Mouse (Mus musculus) erythroid progenitor cell, adult 5-6 weeks (primary cell): Measurements from ENCODE around the gene Nek7. TPM values are rescaled to one million over a fixed set of nuclear protein-coding genes. Genes with fewer than 3 reads are reported as not detected.

Experiments
- ATAC-seq: replicated peaks from 2 replicates; pipeline ENCODE4 v1.8.0; 2016; ENCODE audit warnings: moderate number of reproducible peaks, mild to moderate bottlenecking, moderate TSS enrichment, inconsistent platforms; ENCODE audit not compliant: poor library complexity, low FRiP score, severe bottlenecking
- total RNA-seq, 2 experiments: library from RNA; stranded (forward) in 1 of 2; stranded (reverse) in 1 of 2; fragments of 150-400 nt in 1 of 2; fragments of 186-747, 209-891 nt in 1 of 2; gene quantifications; 2 replicates each; pipeline versions ENCODE4 v1.2.3 to v1.2.4; 2015 to 2017; ENCODE audit warnings: low replicate concordance in 2 of 2

The Nek7 gene
- total RNA-seq (2015; ENCODE audit: low replicate concordance) (16.2 and 23.5 TPM in 2 replicates), total RNA-seq (2017; ENCODE audit: low replicate concordance) (15.2 and 16.0 TPM in 2 replicates)

DNA sequence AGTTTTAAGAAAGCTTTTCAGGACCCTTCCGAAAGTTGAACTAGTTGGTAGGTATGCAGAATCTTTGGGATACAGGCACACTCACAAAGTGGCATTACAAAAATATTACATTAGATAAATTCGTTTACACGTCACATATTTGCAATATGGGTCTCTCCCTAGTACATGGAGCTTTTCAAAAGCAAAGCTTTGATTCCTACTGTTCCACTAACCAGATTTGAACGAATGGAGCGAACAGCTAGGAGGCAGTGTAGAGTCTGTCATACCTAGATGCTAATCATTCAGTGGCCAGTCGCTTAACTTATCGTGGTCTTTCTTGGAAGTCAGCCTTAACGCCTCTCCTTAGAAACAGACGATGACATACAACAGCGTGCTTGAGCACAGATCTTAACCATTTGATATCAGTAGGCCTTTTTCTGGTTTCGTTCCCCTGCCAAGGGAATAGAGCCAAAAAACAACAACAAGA, at the start of gene Nek7:
Gene Nek7, minus strand, starts transcription at position 146 of the 466 bp plus-strand sequence.
- ATAC-seq, result no peak

DNA sequence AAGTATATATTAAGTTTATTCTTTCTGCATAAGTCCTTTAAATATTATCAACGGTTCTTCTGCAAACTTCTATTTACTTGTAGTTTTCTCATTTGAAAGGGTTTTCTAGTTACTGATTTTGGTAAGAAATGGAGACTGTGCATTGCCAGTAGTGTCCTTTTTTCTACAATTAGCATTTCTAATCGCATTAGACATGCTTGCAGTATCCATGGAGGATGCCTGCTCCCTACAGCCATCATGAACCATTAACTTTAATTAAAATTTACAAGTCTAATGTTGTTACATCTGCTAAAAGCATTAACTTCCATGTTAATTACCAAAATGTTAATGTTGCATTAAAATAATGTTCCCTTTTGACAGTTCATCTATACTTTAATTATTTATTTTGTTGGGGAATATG, 42.4 kb upstream of the Nek7 start:
- no peak for ATAC-seq

DNA sequence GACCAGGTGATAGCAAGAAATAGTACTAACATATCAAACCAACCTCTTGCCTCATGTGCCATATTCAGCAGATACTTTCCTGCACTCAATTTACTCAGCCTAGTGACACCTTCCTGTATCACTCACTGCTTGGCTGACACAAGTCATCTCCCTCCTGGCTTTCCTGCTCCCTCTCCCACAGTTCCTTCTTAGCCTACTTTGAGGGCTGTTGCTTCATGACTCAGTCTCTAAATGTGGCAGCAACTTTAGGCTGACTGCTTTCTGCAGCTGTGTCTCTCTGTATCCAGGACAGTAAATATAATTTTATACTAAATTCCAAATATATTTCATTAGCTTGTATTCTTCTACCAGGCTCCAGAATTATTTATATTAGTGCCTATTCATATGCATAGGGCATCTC, 34.3 kb upstream of the Nek7 start:
- no peak for ATAC-seq

DNA sequence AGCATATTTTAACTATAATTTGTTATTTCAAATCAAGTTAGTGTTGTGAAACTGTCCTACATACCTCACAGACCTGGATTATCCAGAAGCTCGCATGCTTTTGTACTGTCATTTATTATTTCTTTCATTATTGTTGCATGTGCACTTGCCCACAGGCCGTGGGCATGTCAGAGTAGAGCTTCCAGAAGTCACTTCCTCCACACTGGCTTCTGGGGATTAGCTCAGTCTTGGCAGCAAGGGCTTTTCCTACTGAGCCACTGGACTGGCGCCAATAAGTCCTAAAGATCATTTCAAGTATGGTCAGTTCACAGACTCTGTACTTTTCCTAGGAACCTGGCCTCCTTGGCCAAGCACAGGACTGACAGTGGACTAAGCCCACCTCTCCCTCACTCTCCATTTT, 25.1 kb upstream of the Nek7 start:
- no peak for ATAC-seq

DNA sequence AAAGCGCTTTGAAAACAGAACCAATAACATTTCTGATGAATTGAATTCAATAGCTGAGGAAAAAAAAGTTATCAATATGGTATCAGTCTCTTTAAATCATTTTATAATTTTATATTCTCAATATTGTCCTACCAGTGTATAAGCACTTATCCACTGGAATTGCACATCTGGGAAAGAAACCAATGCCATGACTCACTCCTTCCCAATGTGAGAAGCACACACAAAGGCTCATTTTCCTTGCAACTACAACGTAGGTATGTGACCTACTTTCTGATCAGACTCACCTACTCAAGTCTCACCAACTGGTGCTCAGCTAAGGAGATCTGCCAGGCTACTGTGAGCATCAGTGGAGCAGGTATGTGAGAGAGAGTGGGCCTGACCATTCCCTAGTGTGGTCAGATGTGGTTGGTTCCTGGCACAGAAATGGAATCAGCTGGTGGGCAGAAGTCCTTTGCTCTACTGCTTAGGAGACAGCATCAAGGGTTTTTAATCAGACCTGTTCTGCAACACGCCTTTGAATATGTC, 23.4 kb upstream of the Nek7 start:
- no peak for ATAC-seq

DNA sequence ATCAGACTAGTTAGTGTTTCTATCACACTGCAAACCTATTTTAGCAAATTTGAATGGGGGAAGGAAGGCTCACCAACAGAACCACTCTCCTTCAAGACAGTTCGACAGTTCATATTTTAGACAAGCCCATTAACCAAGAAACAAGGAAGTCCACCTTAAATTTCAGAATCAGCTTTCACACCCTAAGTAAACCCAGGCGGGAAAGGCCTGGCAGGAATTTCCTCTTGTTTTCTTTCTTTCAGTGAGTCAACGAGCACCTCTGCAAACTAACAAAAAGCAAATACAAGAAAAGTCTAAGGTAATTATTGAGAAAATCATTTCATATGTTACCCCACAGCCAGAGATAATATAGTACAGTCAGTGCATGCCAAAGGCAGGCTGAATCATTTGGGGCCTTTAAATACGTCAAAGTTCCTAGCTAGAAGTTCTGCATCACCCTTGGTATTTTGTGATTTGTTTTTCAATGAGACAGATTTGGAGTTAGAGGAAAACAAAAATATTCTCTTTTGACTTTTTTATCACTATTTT, 21.1 kb upstream of the Nek7 start:
- ATAC-seq, result no peak

DNA sequence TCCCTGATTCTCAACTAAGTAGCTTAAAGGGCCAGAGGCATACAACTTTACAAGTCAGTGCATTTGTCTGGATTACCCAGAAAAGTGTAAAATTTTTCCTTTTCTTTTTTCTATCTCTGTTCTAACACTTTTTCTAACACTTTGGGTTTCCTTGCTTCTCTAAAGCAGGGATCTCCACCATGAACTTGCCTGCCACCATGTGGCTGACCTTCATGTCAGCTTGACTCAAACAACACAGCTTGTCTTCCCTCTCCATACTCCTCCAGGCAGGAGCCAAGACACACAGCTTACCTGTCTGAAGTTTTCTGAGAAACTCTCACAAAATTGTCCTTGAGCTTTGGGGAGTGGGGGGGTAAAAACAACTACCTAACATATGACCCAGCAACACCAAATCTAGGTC, 17.9 kb upstream of the Nek7 start:
- ATAC-seq, result no peak

DNA sequence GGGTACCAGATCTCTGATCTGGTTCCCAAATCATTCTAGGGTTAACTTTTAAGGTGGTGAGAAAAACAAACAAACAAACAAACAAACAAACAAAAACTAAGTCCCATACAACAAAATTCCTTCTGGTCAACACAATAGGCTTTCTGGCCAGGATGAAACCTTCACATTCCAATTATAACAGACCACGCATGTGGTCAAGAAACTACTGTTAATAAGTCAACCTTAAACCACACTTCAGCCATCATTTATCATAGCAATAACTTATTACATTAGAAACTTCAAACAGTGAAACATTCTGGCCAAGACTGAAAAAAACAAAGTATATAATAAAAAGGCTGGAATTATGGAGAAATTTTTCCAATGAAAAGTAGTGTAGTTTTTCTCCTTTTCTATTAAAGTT, 14.6 kb upstream of the Nek7 start:
- ATAC-seq, result no peak

DNA sequence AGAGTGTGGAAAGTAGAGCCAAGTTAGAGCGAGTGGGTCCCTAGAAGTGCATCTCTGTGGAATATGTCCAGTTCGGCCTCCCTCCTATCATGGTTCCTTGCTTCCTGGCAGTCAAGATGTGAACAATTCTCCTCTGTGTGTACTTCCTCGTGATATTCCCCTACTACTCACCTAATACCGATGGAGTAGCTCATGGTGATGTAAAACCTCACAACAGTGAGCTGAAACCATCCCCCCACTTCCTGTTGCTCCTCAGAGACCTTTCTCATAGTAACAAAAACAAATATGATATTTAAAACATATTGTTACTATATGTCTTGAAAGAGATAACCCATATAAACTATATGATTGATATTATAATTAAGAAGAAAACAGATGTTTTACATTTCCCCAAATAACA, 9.0 kb upstream of the Nek7 start:
- no peak for ATAC-seq

DNA sequence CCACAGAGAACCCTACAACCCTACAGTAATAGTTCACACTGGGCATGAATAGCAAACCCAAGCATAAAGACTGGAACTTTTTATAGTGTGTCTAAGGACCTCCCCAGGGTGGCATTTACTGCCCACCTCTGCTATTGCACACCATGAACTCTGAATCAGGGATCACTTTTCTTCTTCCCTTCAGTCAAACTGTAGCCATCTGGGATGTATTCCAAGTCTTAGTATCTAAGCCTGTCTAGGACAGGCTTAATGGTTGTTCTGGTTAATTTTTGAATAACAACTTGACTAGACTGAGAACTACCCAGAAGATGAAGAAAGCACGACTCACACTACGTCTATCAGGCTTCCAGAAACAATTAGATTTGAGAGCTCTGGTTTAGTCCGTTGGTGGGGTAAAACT, 8.5 kb upstream of the Nek7 start:
- no peak for ATAC-seq

DNA sequence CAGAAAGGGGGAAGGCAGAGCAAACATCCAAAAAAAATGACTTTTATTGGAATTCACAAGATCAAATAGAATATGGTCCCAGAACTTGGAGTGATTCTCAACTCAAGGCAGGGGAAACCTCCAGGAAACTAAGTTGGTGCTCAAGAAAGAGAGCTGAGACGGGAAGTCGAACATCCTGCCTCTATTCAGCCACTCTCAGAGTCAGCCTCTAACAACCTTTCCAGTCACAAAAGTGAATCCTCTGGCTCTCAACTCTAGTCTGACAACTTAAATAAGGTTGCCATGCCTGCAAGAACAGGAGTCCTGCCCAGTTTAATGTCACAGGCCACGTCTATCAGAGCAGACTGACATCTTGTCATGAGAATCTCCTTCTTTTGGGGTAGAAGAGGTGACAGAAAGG, 7.9 kb upstream of the Nek7 start:
- ATAC-seq, result no peak

DNA sequence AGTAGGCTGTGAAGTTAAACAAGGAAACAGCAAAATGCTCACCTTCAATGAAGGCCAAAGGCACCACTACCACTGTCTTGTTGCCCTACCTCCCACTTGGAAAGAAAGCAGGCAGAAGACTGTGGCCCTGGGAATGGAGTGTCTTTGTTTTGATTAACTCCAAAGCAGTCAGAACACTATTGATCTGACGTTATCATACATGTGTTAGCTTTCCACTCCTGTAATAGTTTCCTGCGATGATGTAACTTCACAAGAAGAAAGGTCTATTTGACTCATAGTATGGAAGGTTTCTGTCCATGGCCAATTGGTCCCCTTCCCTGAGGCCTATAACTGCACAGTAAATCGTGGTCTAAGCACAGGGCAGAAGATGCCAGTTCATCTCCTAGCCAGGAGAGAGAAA, 6.3 kb upstream of the Nek7 start:
- no peak for ATAC-seq

DNA sequence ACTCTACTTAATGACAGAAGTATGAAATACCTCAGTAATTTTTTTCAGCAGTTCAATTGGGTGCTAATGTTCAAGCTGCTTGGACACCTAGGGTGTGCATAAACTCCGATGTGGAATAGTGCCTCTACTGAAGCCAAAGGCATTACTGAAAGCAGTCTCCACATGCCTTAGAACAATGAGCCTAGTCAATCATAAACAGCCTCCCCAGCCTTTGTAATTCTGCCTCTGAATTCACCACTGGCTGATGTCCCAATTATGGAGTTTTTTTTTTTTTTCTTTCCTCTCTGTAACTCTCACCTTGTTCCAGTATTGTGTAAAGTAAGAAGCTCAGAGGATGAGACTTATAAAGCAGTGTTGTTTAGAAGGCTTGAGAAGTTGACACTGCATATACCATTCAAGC, 3.9 kb upstream of the Nek7 start:
- no peak for ATAC-seq

DNA sequence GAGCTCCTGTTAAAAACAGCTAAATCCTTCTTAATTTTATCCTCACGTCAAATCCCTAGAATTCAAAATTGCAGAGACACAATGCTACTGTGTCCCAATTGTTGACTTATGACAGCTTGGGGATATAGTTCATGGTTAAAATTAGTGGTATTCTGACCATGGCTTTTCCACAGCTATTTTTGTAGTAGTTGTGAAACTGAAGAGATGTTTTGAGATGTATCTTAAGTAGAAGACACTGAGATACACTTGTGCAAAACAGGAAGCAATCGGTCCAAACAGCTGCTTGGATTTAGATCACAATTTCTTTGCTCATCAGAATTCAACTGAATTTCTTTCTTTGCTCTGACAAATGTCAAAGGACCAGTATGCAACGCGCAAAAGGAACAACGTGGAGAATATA, 2.9 kb upstream of the Nek7 start:
- no peak for ATAC-seq

DNA sequence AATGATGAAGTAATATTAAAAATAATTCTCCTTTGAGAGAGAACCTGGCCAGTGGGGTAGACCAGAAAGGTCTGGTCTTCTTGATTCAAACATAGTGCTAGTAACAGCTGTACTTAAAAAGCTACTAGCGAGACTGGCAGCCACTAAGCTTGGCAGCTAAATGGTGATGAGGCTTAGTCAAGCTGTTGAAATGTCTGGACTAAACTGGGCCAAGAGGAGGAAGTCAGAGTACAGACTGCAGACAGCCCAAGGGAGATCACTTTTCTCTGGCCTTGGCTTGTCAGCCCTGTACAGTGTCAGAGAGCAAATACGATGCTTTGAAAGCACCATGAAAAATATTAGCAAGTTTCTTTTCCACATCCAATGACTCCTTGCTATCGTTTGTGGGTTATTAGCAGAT, 2.5 kb upstream of the Nek7 start:
- ATAC-seq, result no peak

DNA sequence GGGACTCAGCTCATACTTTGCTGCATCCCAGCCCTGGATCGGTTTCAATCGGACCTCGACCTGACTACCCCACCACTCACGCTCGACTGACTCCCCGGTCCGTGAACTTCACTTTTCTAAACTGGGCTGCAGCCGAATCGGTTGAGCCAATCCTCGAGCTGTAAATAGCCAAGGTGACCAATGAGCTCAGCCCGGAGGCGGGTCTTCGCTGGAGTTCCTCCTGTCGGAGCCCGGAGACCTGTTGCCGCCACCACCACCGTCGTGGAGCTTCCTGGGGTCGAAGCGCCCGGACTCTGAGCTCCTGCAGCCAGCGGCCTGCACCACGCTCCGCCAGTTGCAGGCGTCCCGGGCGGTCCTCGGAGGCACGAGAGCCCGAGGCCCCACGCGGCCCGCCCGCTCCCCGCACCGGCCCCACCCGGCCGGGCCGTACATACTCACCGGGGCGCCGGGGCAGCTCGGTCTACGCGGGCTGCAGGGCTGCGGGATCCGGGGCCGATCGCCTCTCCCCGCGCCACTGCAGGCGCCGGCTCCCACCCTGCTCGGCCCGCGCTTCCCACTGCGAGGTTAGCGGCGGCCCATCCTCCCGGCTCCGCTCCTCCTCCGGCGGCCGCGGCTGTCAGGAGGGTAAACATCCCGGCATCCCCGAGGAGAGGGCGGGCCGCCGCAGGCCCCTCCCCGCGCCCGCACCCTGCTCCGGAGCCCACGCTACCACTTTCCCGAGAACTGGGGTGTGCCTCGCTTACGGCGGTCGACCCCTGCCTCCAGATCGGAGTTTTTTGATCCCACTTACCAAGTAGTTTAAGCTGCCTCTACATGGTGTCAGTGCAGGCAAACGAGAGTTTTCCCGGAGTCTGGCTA, 598 bp downstream of the Nek7 start:
- ATAC-seq, result peak; percentile 88

DNA sequence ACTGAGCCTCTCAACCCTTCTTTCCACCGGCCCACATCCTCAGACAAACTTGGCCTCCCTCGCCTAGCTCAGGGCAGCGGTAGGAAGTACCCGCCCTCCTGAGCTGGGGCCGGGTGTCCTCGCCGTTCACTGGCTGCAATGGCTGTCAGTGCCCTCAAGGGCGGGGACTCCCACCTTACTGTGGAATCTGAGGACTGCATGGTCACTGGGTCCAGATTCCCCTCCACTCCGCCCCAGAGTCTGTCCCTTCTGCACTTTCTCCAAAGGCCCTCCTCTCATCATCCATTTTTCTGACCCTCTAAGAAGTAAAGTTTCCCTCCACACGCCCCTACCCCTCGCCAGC, 2.0 kb downstream of the Nek7 start:
- peak; percentile 88 for ATAC-seq

DNA sequence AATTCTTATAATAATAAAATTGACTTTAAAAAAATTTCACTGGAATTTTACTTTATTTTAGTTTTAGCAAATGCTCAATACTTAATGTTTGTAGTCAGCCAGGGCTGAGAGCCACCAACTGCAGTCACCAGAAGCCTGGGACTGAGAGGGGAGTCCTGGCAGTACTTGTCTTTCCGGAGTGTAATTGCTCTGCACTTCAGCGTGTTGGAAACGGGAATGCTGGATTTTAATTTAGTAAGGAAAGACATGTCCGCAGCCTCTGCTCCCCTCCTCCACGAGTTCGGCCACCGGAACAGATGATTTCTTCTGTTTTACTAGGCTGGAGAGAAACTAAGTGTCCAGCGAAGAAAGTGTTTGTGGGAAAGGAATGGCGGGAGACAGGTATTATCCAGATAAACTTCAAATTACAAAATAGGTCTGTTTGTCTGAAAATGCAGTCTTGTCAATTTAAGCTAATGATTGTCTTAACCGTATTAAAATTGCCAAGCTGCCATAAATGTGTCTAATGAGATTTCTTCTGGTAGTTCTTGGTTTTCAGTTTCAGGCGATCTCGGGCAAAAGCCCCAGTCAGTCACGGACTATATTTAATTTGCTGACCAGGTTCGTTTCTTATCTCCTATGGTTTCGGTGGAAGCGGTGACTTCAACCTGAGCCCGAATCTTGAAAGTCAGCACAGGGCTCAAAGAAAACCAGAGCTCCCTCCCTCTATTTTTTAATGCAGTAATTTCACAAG, 2.5 kb downstream of the Nek7 start:
- peak; percentile 6; the same call in 1 of the 2 replicates for ATAC-seq

DNA sequence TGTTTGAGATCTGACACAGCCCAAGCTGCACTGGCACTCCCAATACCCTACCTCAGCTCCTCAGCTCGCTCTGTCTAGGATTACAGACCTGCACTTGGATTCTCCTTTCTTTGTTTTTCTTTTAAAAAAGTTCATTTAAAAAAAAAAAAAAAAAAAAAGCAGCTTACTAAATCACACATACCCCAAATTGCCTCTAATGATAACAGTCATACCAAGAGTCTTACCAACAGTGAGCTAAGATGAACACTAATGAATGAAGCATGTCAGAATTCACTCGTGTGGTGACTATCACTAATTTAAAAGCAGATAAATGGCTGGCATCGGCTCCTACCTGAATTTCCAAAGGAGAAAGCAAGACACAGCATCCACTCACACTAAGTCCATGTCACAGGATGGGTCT, 4.6 kb downstream of the Nek7 start:
- ATAC-seq, result no peak

DNA sequence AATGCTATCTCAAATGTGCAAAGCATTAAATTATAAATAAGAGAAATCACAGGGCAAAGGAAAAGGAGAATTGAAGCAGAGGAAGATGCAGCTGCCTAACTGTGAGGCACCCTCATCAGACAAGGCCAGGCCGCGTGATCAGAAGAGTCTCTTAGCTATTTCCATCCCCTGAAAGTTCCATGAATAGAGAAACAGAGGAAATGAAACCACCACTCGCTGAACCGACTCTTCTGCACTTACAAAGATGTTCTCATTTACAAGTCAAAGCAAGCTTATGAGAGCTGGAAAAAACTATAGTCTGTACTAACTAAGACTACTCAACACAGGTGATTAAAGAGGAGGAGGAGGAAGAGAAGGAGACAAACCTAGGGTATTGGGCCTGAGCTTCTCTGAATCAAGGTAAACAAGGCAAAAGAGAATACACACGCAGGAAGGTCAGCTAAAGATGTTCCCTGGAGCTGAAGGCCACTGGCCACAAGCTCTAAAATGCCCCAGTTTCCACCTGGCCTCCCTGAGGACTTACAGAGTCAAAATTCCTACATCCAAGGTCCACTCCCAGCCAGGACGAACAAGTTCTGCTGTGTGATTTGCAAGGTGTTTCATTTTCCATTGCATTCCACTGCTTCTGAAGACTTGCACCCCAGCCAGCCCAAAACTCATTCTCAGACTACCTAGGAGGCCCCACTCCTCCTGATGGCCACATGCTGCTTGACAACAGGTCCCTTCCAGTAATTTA, 5.2 kb downstream of the Nek7 start:
- no peak for ATAC-seq
